Mouse (Mus musculus) heart, embryonic 11.5 days (tissue): ENCODE results near the gene Olfr1112. TPM values are rescaled to one million over a fixed set of nuclear protein-coding genes. Genes with fewer than 3 reads are reported as not detected.
"Not testable (repeated sequence)": the region's sequence is repeated elsewhere in the genome, so short reads cannot be mapped to it uniquely, and the experiment has no call there.

Experiments used
- ATAC-seq: fragments of 200-750 bp; cut with Nextera tagmentation; replicated peaks from 2 replicates; pipeline ENCODE4 v1.8.0; 2017; ENCODE audit warnings: moderate library complexity; ENCODE audit not compliant: insufficient number of reproducible peaks, low FRiP score, low TSS enrichment
- H3K27ac ChIP-seq: fragments of 300-500 bp; sonication (generic); 2 replicates; pipeline ENCODE4 v1.5.1; 2014; ENCODE audit warnings: mild to moderate bottlenecking, low read depth, low read length
- H3K27me3 ChIP-seq: fragments of 300-500 bp; sonication (generic); 2 replicates; pipeline ENCODE4 v1.6.1; 2014; ENCODE audit warnings: mild to moderate bottlenecking, low read length, mixed read lengths; ENCODE audit not compliant: control insufficient read depth, insufficient read depth
- H3K36me3 ChIP-seq: fragments of 300-500 bp; sonication (generic); 2 replicates; pipeline ENCODE4 v1.6.1; 2014; ENCODE audit warnings: mild to moderate bottlenecking, low read length, moderate library complexity, mixed read lengths; ENCODE audit not compliant: control insufficient read depth, insufficient read depth
- H3K4me1 ChIP-seq: fragments of 300-500 bp; sonication (generic); 2 replicates; pipeline ENCODE4 v1.6.1; 2014; ENCODE audit warnings: low read length; ENCODE audit not compliant: control insufficient read depth, insufficient read depth
- H3K4me2 ChIP-seq: fragments of 300-500 bp; sonication (generic); 2 replicates; pipeline ENCODE4 v1.6.1; 2014; ENCODE audit warnings: mild to moderate bottlenecking, moderate library complexity
- H3K4me3 ChIP-seq: fragments of 300-500 bp; sonication (generic); 2 replicates; pipeline ENCODE4 v1.5.1; 2014; ENCODE audit warnings: low read depth, low read length
- H3K9ac ChIP-seq: fragments of 300-500 bp; sonication (generic); 2 replicates; pipeline ENCODE4 v1.6.1; 2014; ENCODE audit warnings: mild to moderate bottlenecking, low read depth, low read length, moderate library complexity
- H3K9me3 ChIP-seq: fragments of 300-500 bp; sonication (generic); replicated peaks from 2 replicates; pipeline ENCODE4 v1.6.1; 2016; ENCODE audit warnings: low read length; ENCODE audit not compliant: control insufficient read depth
- WGBS: fragments of 180-500 bp; shearing (Covaris S2); extraction: QIAGEN DNeasy Blood & Tissue Kit; methylation state at CpG from one replicate; pipeline ENCODE4 v1.1.7; 2014; ENCODE audit not compliant: insufficient replicate concordance; 5-methylcytosine and 5-hydroxymethylcytosine counted together
- polyA plus RNA-seq: library from polyadenylated mRNA; unstranded; fragments of >200 nt; fragmentation: Nextera tagmentation; extraction: Ambion mirVana; gene quantifications from 2 replicates; pipeline ENCODE4 v1.2.1, GENCODE M21; 2014

Olfr1112 gene
- polyA plus RNA-seq: not detected in 2 replicates

DNA sequence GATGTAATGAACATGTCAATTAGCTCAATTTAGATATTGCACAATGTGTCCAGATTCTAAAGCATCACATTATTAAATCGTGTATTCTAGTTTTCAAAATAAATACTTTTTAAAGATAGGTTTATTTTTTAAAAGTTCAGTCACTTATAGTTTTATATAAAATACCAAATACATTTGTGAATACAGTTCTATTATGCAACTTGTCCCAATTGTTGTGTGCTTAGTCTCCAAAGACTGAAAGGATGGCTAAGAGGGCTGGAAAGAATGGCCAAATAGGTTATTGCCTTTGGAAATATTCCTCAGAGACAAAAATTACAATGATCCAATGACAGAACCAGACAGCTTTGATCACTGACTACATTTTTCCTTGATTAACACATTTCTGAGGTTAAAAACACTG is at the start of gene Olfr1112:
Gene Olfr1112, plus strand, starts transcription at position 301 of the 400 bp plus-strand sequence.
- no peaks in the 10 kb centered on the region for H3K4me1 ChIP-seq
- H3K9me3 ChIP-seq: no peaks in the 10 kb centered on the region
- H3K36me3 ChIP-seq: no peaks in the 10 kb centered on the region
- WGBS: 75% methylated on average over 1 of the region's 1 CpGs
- H3K4me2 ChIP-seq: no peak within 1 kb of the TSS
- no peaks in the 10 kb centered on the region for H3K27me3 ChIP-seq
- no peak for ATAC-seq
- no peak within 1 kb of the TSS for H3K9ac ChIP-seq
- no peak within 1 kb of the TSS for H3K4me3 ChIP-seq
- H3K27ac ChIP-seq: no peak within 1 kb of the TSS

DNA sequence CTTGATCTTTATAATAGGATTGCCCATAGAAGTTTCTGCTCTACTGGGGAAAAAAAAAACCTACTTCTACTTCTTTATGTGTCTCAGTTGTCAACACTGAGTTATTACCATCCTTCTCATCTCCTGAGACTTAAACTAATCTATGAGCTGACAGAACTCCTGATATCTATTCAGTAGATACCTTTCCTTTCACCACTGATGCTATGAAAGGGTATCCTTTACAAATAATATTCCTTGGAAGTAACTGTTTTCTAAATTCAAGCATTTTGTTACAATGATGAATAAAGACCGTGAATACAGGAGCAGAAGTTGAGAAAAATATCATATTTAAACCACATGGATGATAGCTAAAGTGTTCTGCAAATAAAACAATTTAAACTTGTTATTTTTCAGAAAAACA is 47.4 kb upstream of the Olfr1112 start, which contains the start of gene Olfr1110:
Gene Olfr1110, minus strand, starts transcription at position 101 of the 400 bp plus-strand sequence.
- no peaks in the 10 kb centered on the region for H3K4me1 ChIP-seq
- no peaks in the 10 kb centered on the region for H3K36me3 ChIP-seq
- no peak within 1 kb of the TSS for H3K4me2 ChIP-seq
- no peaks in the 10 kb centered on the region for H3K9me3 ChIP-seq
- no peak within 1 kb of the TSS for H3K27ac ChIP-seq
- ATAC-seq: no peak
- H3K9ac ChIP-seq: no peak within 1 kb of the TSS
- no peaks in the 10 kb centered on the region for H3K27me3 ChIP-seq
- WGBS: 67% methylated on average over 1 of the region's 1 CpGs
- no peak within 1 kb of the TSS for H3K4me3 ChIP-seq

DNA sequence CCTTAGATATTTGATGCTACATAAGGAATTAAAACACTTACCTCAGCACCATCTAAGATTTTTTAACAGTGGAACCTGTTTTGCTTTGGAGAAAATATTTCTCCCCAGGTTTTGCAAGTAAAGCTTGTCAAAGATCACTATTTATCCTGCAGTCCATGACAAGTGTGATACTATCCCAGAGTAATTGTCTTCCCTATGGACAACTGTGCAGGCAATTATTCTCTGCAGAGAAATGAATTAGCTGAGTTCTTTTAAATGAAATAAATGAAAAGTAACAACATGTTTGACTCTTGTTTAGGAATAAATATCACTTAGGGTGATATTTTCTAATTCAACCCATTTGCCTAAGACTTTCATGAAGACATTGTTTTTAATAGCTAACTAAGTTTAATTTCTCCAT is 35.1 kb upstream of the Olfr1112 start, which contains the start of gene Olfr1111:
Gene Olfr1111, minus strand, starts transcription at position 101 of the 400 bp plus-strand sequence.
- no peak for ATAC-seq
- Histone ChIP-seq H3K4me1 (no peaks in the 10 kb centered on the region), H3K4me3 (no peak within 1 kb of the TSS)

DNA sequence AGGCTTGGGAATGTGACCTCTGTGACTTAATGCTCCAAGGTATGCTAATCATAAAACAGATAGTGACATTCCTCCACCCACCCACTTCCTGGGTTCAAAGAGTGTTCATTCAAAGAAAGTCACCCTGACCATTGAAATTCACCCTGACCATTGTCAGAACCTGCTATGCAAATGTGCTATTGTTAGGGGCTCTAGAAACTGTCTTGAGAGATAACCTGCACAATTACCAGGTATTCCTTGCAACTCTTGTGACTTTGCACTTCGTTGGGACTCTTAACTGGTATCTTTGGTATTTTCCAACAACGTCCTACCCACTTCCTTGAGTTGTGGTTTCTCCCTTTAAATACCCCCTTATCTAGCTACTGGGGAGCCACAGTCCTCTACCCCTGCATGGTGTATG is 19.9 kb upstream of the Olfr1112 start:
- WGBS: 67% methylated on average over 2 of the region's 2 CpGs
- H3K4me1 ChIP-seq: not testable (repeated sequence)

More for the DNA sequence above, 35.1 kb upstream of the Olfr1112 start, which contains the start of gene Olfr1111:
- Histone ChIP-seq H3K4me2 (no peak within 1 kb of the TSS), H3K27ac (no peak within 1 kb of the TSS), H3K27me3 (no peaks in the 10 kb centered on the region), H3K9ac (no peak within 1 kb of the TSS), H3K36me3 (no peaks in the 10 kb centered on the region), H3K9me3 (no peaks in the 10 kb centered on the region)

DNA sequence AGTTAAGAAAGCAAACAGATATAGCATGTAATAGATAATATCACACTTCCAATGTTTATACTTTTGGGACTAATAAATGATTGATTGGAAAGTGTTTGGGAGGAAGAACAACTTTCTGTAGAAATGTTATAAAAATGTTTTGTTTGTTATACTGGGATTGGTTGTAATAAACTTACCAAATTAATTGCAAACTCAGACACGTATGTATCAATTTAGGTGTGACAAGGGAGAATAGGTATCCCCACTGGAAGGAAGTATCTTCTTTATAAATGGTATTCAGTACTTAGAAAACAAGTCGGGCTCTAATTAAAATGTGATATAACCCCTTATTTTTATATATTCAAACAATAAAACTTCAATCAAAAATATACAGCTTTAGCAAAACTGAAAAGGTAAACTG is 21.1 kb downstream of the Olfr1112 start, which contains the start of gene Olfr1113:
Gene Olfr1113, plus strand, starts transcription at position 301 of the 400 bp plus-strand sequence.
- no peaks in the 10 kb centered on the region for H3K4me1 ChIP-seq
- H3K4me3 ChIP-seq: no peak within 1 kb of the TSS
- H3K9me3 ChIP-seq: no peaks in the 10 kb centered on the region
- 83% methylated on average over 2 of the region's 2 CpGs for WGBS
- no peak within 1 kb of the TSS for H3K27ac ChIP-seq
- H3K36me3 ChIP-seq: no peaks in the 10 kb centered on the region
- H3K9ac ChIP-seq: no peak within 1 kb of the TSS
- H3K27me3 ChIP-seq: no peaks in the 10 kb centered on the region
- ATAC-seq: no peak
- H3K4me2 ChIP-seq: no peak within 1 kb of the TSS

More for the DNA sequence above, 19.9 kb upstream of the Olfr1112 start:
- ATAC-seq, H3K9ac ChIP-seq, H3K27me3 ChIP-seq, H3K4me3 ChIP-seq, H3K27ac ChIP-seq, H3K9me3 ChIP-seq, H3K4me2 ChIP-seq, H3K36me3 ChIP-seq: not testable (repeated sequence)

Other genes starting within 250 kb of the Olfr1112 start
- not detected in 2 replicates for gene Olfr1099, start 227.1 kb upstream of the Olfr1112 start, polyA plus RNA-seq
- gene Olfr1100, start 207.8 kb upstream of the Olfr1112 start, polyA plus RNA-seq: not detected in 2 replicates
- gene Olfr1101, start 196.6 kb upstream of the Olfr1112 start, polyA plus RNA-seq: not detected in 2 replicates
- not detected in 2 replicates for gene Olfr1102, start 189.4 kb upstream of the Olfr1112 start, polyA plus RNA-seq
- not detected in 2 replicates for gene Olfr1104, start 160.7 kb upstream of the Olfr1112 start, polyA plus RNA-seq
- gene Olfr1105, start 151.3 kb upstream of the Olfr1112 start, polyA plus RNA-seq: not detected in 2 replicates
- gene Olfr1106, start 135.5 kb upstream of the Olfr1112 start, polyA plus RNA-seq: not detected in 2 replicates
- gene Olfr1107, start 112.0 kb upstream of the Olfr1112 start, polyA plus RNA-seq: not detected in 2 replicates
- gene Olfr1109, start 91.8 kb upstream of the Olfr1112 start, polyA plus RNA-seq: not detected in 2 replicates
- not detected in 2 replicates for gene Olfr259, start 73.2 kb upstream of the Olfr1112 start, polyA plus RNA-seq
- not detected in 2 replicates for gene Olfr1110, start 47.5 kb upstream of the Olfr1112 start, polyA plus RNA-seq
- gene Olfr1111, start 35.2 kb upstream of the Olfr1112 start, polyA plus RNA-seq: not detected in 2 replicates
- gene Olfr1113, start 21.2 kb downstream of the Olfr1112 start, polyA plus RNA-seq: not detected in 2 replicates
- gene Olfr1115, start 60.2 kb downstream of the Olfr1112 start, polyA plus RNA-seq: not detected in 2 replicates
- not detected in 2 replicates for gene Olfr1116, start 79.7 kb downstream of the Olfr1112 start, polyA plus RNA-seq
- not detected in 2 replicates for gene Olfr1118, start 119.8 kb downstream of the Olfr1112 start, polyA plus RNA-seq
- gene Olfr1120, start 167.0 kb downstream of the Olfr1112 start, polyA plus RNA-seq: not detected in 2 replicates
- gene Olfr1121, start 182.1 kb downstream of the Olfr1112 start, polyA plus RNA-seq: not detected in 2 replicates
- gene Olfr1122, start 198.1 kb downstream of the Olfr1112 start, polyA plus RNA-seq: not detected in 2 replicates
- not detected in 2 replicates for gene Olfr1123, start 228.8 kb downstream of the Olfr1112 start, polyA plus RNA-seq
- not detected in 2 replicates for gene Olfr1124, start 242.5 kb downstream of the Olfr1112 start, polyA plus RNA-seq